Mouse (Mus musculus) left cerebral cortex, adult 8-10 months (tissue): Measurements from ENCODE around the gene Gm11563. TPM values are rescaled to one million over a fixed set of nuclear protein-coding genes. Genes with fewer than 3 reads are reported as not detected.

Source experiments
- total RNA-seq, 4 experiments: library from RNA; stranded (reverse); gene quantifications; 2 replicates each; pipeline ENCODE4 v1.2.4; 2022

The Gm11563 gene
- total RNA-seq, 4 experiments from 2014 or later, result not detected

Other genes starting within 250 kb of the Gm11563 start
- gene Krt12, start 236.7 kb downstream of the Gm11563 start, total RNA-seq, result 10 to 100 TPM in 1 of 4 experiments, 1 to 10 TPM in 3; 8.6 to 10.0 (median 9.5) TPM
- not detected for gene Krt20, start 220.8 kb downstream of the Gm11563 start, total RNA-seq
- not detected for gene Krt23, start 165.8 kb downstream of the Gm11563 start, total RNA-seq
- gene Krt39, start 137.6 kb downstream of the Gm11563 start, total RNA-seq, result not detected
- not detected for gene Krt40, start 115.8 kb downstream of the Gm11563 start, total RNA-seq
- not detected for gene Krtap3-3, start 108.1 kb downstream of the Gm11563 start, total RNA-seq
- not detected for gene Krtap3-2, start 102.1 kb downstream of the Gm11563 start, total RNA-seq
- gene Gm11939, start 99.5 kb downstream of the Gm11563 start, total RNA-seq, result not detected
- not detected for gene Krtap3-1, start 92.3 kb downstream of the Gm11563 start, total RNA-seq
- gene Krtap1-5, start 77.9 kb downstream of the Gm11563 start, total RNA-seq, result not detected
- not detected for gene Krtap1-4, start 75.3 kb downstream of the Gm11563 start, total RNA-seq
- not detected for gene Krtap1-3, start 67.6 kb downstream of the Gm11563 start, total RNA-seq
- not detected for gene Krtap9-3, start 60.9 kb downstream of the Gm11563 start, total RNA-seq
- not detected for gene Gm11938, start 55.7 kb downstream of the Gm11563 start, total RNA-seq
- not detected for gene Gm11937, start 48.8 kb downstream of the Gm11563 start, total RNA-seq
- gene Krtap2-4, start 44.1 kb downstream of the Gm11563 start, total RNA-seq, result not detected
- not detected for gene Gm11562, start 38.5 kb downstream of the Gm11563 start, total RNA-seq
- not detected for gene Krtap4-1, start 30.7 kb downstream of the Gm11563 start, total RNA-seq
- gene Krtap4-2, start 23.9 kb downstream of the Gm11563 start, total RNA-seq, result not detected
- not detected for gene Krtap4-7, start 14.9 kb downstream of the Gm11563 start, total RNA-seq
- gene Gm11555, start 8.7 kb downstream of the Gm11563 start, total RNA-seq, result not detected
- gene Krtap4-6, start 7.0 kb upstream of the Gm11563 start, total RNA-seq, result not detected
- gene Gm14190, start 31.8 kb upstream of the Gm11563 start, total RNA-seq, result not detected
- not detected for gene Gm14180, start 75.3 kb upstream of the Gm11563 start, total RNA-seq
- not detected for gene Gm11595, start 114.0 kb upstream of the Gm11563 start, total RNA-seq
- gene Krtap4-8, start 121.7 kb upstream of the Gm11563 start, total RNA-seq, result not detected
- not detected for gene Krtap4-9, start 126.2 kb upstream of the Gm11563 start, total RNA-seq
- gene Gm11596, start 134.5 kb upstream of the Gm11563 start, total RNA-seq, result not detected
- gene Gm11569, start 140.0 kb upstream of the Gm11563 start, total RNA-seq, result not detected
- gene Gm11554, start 145.5 kb upstream of the Gm11563 start, total RNA-seq, result not detected
- gene Krtap4-13, start 150.9 kb upstream of the Gm11563 start, total RNA-seq, result not detected
- not detected for gene Gm11564, start 156.7 kb upstream of the Gm11563 start, total RNA-seq
- gene 2300003K06Rik, start 179.1 kb upstream of the Gm11563 start, total RNA-seq, result not detected
- not detected for gene Krtap4-16, start 192.6 kb upstream of the Gm11563 start, total RNA-seq
- not detected for gene Gm11568, start 199.0 kb upstream of the Gm11563 start, total RNA-seq
- gene Gm11559, start 205.5 kb upstream of the Gm11563 start, total RNA-seq, result not detected
- gene Krtap9-1, start 214.4 kb upstream of the Gm11563 start, total RNA-seq, result not detected
- gene Gm11567, start 220.2 kb upstream of the Gm11563 start, total RNA-seq, result not detected
- not detected for gene Krtap31-1, start 249.0 kb upstream of the Gm11563 start, total RNA-seq